Mouse (Mus musculus): ENCODE data around the gene Scaf11. TPM values are rescaled to one million over a fixed set of nuclear protein-coding genes. Genes with fewer than 3 reads are reported as not detected.
"Not testable (repeated sequence)": the region's sequence is repeated elsewhere in the genome, so short reads cannot be mapped to it uniquely, and the experiment has no call there.

Gene Scaf11
- polyA plus RNA-seq, 1 experiment from 2014 or later = 106 TPM

DNA sequence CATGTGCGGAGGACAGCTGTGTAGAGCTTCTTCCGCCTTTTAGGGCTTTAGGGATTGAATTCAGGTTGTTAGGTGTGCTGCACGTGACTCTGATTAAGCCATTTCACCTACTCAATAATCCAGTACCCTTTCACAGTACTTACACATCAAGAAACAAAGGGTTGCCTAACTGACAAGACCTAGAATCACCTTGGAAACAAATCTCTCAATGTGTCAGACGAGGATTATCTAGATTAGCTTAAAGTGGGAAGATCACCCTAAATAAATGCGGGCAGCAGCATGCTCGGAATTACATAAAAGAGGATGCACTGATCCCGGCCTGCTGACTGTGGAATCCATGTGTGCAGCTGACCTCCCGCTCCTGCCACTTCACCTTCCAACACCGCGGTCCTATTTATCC, 13.9 kb downstream of the Scaf11 start:
- H3K27me3 ChIP-seq (replicated peaks; ENCODE audit: control insufficient read depth, insufficient read depth, low read length) = no peaks in the 10 kb centered on the region
- peaks cover 19% of the 10 kb centered on the region for H3K36me3 ChIP-seq (ENCODE audit: control insufficient read depth, insufficient read depth, low read length)
- H3K9ac ChIP-seq (ENCODE audit: low read depth, low read length) = no peak overlapping the region
- WGBS = 87% methylated on average over 10 of the region's 10 CpGs
- no peak overlapping the region for H3K4me3 ChIP-seq (ENCODE audit: low read depth, low read length)
- H3K4me2 ChIP-seq = no peak overlapping the region
- H3K9me3 ChIP-seq (ENCODE audit: control insufficient read depth, low read length) = no peaks in the 10 kb centered on the region
- DNase-seq (ENCODE audit: low spot score) (no peak), ATAC-seq (replicated peaks; ENCODE audit: low FRiP score) (no peak)
- H3K27ac ChIP-seq (ENCODE audit: low read depth, low read length) = no peak overlapping the region
- H3K4me1 ChIP-seq (replicated peaks; ENCODE audit: control insufficient read depth, insufficient read depth, low read length) = no peaks in the 10 kb centered on the region

DNA sequence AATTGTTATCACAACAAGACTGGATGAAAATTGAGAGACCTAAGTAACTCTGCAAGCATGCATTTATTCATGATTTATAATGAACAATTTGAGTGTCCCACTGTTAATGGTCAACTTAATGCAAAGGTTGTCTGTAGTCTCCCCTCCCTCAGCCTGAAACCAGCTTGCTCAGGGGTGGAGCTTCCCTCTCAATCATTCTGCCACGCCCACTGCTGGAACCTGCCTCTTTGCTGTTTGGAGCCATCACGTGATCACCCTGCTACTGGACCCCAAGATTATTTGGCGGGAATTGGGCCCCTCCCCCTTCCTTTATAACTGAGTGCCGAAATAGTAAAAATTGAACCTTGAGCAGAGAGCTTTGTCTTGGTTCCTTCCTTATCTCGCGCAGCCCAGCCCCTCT, 19.2 kb downstream of the Scaf11 start:
- not testable (repeated sequence) for DNase-seq (ENCODE audit: low spot score)
- H3K36me3 ChIP-seq (ENCODE audit: control insufficient read depth, insufficient read depth, low read length) = peaks cover 17% of the 10 kb centered on the region
- WGBS = 77% methylated on average over 4 of the region's 6 CpGs

DNA sequence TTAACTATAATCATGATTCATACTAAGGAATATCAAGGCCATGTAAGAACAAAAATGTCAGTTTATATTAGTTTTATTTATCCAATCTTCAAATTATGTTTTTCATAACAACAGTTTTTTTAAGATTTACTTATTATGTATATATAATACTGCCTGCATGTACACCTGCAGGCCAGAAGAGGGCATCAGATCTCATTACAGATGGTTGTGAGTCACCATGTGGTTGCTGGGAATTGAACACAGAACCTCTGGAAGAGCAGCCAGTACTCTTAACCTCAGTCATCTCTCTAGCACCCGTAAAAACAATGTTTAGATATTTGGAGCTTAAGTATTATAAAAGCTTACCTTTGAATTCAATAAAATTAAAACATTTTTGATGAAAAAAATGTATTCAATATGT, 26.4 kb downstream of the Scaf11 start:
- DNase-seq (ENCODE audit: low spot score) = no peak
- no peak for ATAC-seq (replicated peaks; ENCODE audit: low FRiP score)
- H3K9me3 ChIP-seq (ENCODE audit: control insufficient read depth, low read length) = 0 out of 2 replicates have a peak, but pooled peaks cover 2% of the 10 kb centered on the region
- 91% methylated on average over 1 of the region's 1 CpGs for WGBS
- H3K9ac ChIP-seq (ENCODE audit: low read depth, low read length) = no peak overlapping the region
- H3K27me3 ChIP-seq (replicated peaks; ENCODE audit: control insufficient read depth, insufficient read depth, low read length) = no peaks in the 10 kb centered on the region
- no peaks in the 10 kb centered on the region for H3K4me1 ChIP-seq (replicated peaks; ENCODE audit: control insufficient read depth, insufficient read depth, low read length)
- no peak overlapping the region for H3K27ac ChIP-seq (ENCODE audit: low read depth, low read length)
- H3K4me2 ChIP-seq = no peak overlapping the region
- H3K4me3 ChIP-seq (ENCODE audit: low read depth, low read length) = no peak overlapping the region
- peaks cover 45% of the 10 kb centered on the region for H3K36me3 ChIP-seq (ENCODE audit: control insufficient read depth, insufficient read depth, low read length)

More for the DNA sequence above, 19.2 kb downstream of the Scaf11 start:
- not testable (repeated sequence) for H3K9me3 ChIP-seq (ENCODE audit: control insufficient read depth, low read length); H3K27me3 ChIP-seq (replicated peaks; ENCODE audit: control insufficient read depth, insufficient read depth, low read length); H3K4me3 ChIP-seq (ENCODE audit: low read depth, low read length); H3K4me2 ChIP-seq; ATAC-seq (replicated peaks; ENCODE audit: low FRiP score); H3K4me1 ChIP-seq (replicated peaks; ENCODE audit: control insufficient read depth, insufficient read depth, low read length); H3K9ac ChIP-seq (ENCODE audit: low read depth, low read length); H3K27ac ChIP-seq (ENCODE audit: low read depth, low read length)

DNA sequence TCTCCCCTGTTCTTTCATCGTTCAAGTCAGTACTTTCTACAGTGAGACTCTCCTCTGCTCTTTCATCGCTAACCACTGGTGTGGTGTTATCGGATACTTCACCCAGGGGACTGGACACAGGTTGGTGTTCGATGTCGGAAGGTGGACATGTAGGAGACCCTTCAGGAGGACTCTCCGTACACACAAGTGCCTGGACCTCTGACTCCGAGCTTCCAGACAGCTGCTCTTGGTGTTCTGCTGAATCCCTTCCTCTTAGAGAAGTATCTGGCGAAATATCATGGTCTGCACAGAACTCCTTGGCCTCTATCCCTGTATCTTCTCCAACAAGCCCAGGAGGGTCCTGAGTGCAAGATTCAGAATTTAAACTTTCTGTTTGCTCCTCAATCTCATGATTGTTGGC, 40.7 kb downstream of the Scaf11 start:
- Histone ChIP-seq H3K9me3 (ENCODE audit: control insufficient read depth, low read length) (no peaks in the 10 kb centered on the region), H3K27ac (ENCODE audit: low read depth, low read length) (no peak overlapping the region), H3K4me1 (replicated peaks; ENCODE audit: control insufficient read depth, insufficient read depth, low read length) (no peaks in the 10 kb centered on the region), H3K4me2 (no peak overlapping the region), H3K27me3 (replicated peaks; ENCODE audit: control insufficient read depth, insufficient read depth, low read length) (no peaks in the 10 kb centered on the region), H3K9ac (ENCODE audit: low read depth, low read length) (no peak overlapping the region), H3K4me3 (ENCODE audit: low read depth, low read length) (no peak overlapping the region), H3K36me3 (ENCODE audit: control insufficient read depth, insufficient read depth, low read length) (peaks cover 55% of the 10 kb centered on the region)
- DNase-seq (ENCODE audit: low spot score) (no peak), ATAC-seq (replicated peaks; ENCODE audit: low FRiP score) (no peak)
- WGBS = 95% methylated on average over 8 of the region's 8 CpGs

DNA sequence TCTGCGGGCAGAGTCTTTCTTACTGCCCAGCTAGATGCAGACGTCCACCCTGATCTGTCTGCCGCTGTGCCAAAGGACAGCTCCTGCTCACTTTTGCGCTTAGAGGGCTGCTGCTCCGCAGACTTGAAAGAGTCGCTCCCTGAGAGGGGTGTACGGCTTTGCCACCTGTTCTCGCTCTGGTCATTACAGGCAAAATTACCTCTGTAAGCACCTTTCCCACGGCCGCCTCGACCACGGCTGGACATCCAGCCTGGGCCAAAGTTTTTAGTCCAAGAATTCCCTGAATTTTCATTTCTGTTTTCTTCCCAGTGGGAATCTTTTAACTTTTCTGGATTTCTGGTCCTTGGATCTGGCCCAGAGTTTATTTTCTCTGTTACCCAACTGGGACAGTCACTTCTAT, 42.5 kb downstream of the Scaf11 start:
- H3K4me1 ChIP-seq (replicated peaks; ENCODE audit: control insufficient read depth, insufficient read depth, low read length) = no peaks in the 10 kb centered on the region
- ATAC-seq (replicated peaks; ENCODE audit: low FRiP score) = no peak
- DNase-seq (ENCODE audit: low spot score) = no peak
- no peak overlapping the region for H3K27ac ChIP-seq (ENCODE audit: low read depth, low read length)
- H3K9ac ChIP-seq (ENCODE audit: low read depth, low read length) = no peak overlapping the region
- 94% methylated on average over 12 of the region's 12 CpGs for WGBS
- H3K27me3 ChIP-seq (replicated peaks; ENCODE audit: control insufficient read depth, insufficient read depth, low read length) = no peaks in the 10 kb centered on the region
- H3K4me2 ChIP-seq = no peak overlapping the region
- H3K36me3 ChIP-seq (ENCODE audit: control insufficient read depth, insufficient read depth, low read length) = peaks cover 57% of the 10 kb centered on the region
- H3K4me3 ChIP-seq (ENCODE audit: low read depth, low read length) = no peak overlapping the region
- no peaks in the 10 kb centered on the region for H3K9me3 ChIP-seq (ENCODE audit: control insufficient read depth, low read length)

DNA sequence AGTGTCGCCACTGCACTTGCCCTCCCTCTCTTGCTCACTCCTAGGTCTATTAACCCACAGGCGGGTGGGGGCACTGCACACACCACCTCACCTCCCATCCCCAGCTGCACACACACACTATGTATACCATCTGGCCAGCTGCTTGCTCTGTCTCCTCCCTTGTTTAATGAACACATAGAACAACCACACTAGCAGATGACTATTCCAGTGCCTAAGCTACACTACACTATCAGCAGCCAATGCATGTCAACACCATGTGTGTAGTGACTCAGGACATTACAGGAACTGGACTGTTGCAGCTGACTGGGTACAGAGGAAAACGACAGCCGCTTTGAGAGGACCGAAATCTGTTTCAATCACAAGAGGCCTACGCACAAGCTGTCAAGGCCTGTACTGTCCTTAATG, 51.9 kb downstream of the Scaf11 start:
- Histone ChIP-seq H3K9me3 (ENCODE audit: control insufficient read depth, low read length) (no peaks in the 10 kb centered on the region), H3K27ac (ENCODE audit: low read depth, low read length) (no peak overlapping the region), H3K4me3 (ENCODE audit: low read depth, low read length) (no peak overlapping the region), H3K9ac (ENCODE audit: low read depth, low read length) (no peak overlapping the region), H3K27me3 (replicated peaks; ENCODE audit: control insufficient read depth, insufficient read depth, low read length) (no peaks in the 10 kb centered on the region), H3K4me1 (replicated peaks; ENCODE audit: control insufficient read depth, insufficient read depth, low read length) (no peaks in the 10 kb centered on the region), H3K36me3 (ENCODE audit: control insufficient read depth, insufficient read depth, low read length) (peaks cover 13% of the 10 kb centered on the region), H3K4me2 (no peak overlapping the region)
- DNase-seq (ENCODE audit: low spot score) = no peak
- WGBS = 86% methylated on average over 6 of the region's 6 CpGs
- ATAC-seq (replicated peaks; ENCODE audit: low FRiP score) = peak; percentile 42

DNA sequence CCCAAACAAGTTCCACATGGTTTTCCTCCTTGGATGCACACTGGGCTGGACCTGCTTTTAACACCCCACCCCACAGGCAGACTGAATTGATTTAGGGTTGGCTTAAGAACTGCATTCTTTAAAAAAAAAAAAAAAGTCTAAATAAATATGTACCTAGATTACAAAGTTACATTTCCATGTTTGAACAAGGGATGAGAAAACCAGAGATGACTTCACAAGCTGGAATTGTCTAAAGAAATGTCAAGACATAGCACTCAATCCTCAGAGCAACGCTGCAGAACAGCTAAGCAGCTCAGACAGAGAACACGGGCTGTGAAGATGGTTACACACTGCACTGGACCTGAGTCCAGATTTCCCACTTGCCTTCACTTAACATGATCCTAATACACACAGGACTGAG, 53.5 kb downstream of the Scaf11 start:
- DNase-seq (ENCODE audit: low spot score) (no peak), ATAC-seq (replicated peaks; ENCODE audit: low FRiP score) (no peak)
- H3K36me3 ChIP-seq (ENCODE audit: control insufficient read depth, insufficient read depth, low read length) = peaks cover 9% of the 10 kb centered on the region
- H3K27me3 ChIP-seq (replicated peaks; ENCODE audit: control insufficient read depth, insufficient read depth, low read length) = no peaks in the 10 kb centered on the region
- no peaks in the 10 kb centered on the region for H3K9me3 ChIP-seq (ENCODE audit: control insufficient read depth, low read length)
- H3K4me2 ChIP-seq = no peak overlapping the region
- no peaks in the 10 kb centered on the region for H3K4me1 ChIP-seq (replicated peaks; ENCODE audit: control insufficient read depth, insufficient read depth, low read length)
- 82% methylated on average over 2 of the region's 2 CpGs for WGBS
- no peak overlapping the region for H3K4me3 ChIP-seq (ENCODE audit: low read depth, low read length)
- H3K27ac ChIP-seq (ENCODE audit: low read depth, low read length) = no peak overlapping the region
- H3K9ac ChIP-seq (ENCODE audit: low read depth, low read length) = no peak overlapping the region

DNA sequence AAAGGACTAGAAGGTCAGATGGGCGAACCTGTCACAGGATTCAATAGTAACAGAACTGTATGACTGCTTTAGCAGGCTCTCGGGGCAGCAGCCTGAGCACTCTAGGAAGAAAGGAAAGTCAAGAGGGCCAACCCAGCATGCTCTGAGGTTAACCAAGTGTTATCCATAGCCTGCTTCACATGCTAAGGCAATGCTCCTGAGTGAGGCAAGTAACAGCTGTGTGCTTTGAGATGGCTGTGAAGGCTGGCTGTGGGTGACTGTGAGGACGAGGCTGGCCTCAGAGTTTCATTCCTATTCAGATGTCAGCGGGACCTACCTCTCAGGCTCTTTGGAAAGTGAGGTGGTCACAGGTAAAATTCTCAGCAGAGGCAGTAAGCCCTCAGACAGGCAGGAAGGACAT, 54.4 kb downstream of the Scaf11 start:
- no peaks in the 10 kb centered on the region for H3K27me3 ChIP-seq (replicated peaks; ENCODE audit: control insufficient read depth, insufficient read depth, low read length)
- H3K27ac ChIP-seq (ENCODE audit: low read depth, low read length) = no peak overlapping the region
- H3K4me2 ChIP-seq = no peak overlapping the region
- DNase-seq (ENCODE audit: low spot score) (no peak), ATAC-seq (replicated peaks; ENCODE audit: low FRiP score) (no peak)
- H3K9me3 ChIP-seq (ENCODE audit: control insufficient read depth, low read length) = no peaks in the 10 kb centered on the region
- no peak overlapping the region for H3K9ac ChIP-seq (ENCODE audit: low read depth, low read length)
- H3K4me3 ChIP-seq (ENCODE audit: low read depth, low read length) = no peak overlapping the region
- no peaks in the 10 kb centered on the region for H3K4me1 ChIP-seq (replicated peaks; ENCODE audit: control insufficient read depth, insufficient read depth, low read length)
- 80% methylated on average over 4 of the region's 4 CpGs for WGBS
- H3K36me3 ChIP-seq (ENCODE audit: control insufficient read depth, insufficient read depth, low read length) = peaks cover 9% of the 10 kb centered on the region

DNA sequence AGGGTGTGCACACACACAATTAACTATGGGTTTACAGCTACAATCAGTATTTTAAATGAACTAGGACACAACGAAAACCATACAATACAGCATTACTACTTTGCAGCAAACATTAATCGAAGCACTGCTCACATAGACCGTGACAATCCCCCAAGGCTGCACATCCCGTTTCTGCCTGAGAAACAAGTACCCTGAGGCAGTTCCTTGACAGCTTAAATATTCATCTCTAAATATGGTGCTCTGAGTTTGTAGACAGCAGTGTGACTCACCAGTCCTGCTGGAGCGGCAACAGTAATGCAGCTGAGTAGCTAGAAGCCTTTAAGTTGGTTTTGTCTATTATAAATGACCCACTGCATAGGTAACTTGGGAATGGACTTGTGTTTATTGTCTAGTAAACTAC, 55.1 kb downstream of the Scaf11 start:
- Histone ChIP-seq H3K4me2 (no peak overlapping the region), H3K36me3 (ENCODE audit: control insufficient read depth, insufficient read depth, low read length) (peaks cover 9% of the 10 kb centered on the region)
- 93% methylated on average over 5 of the region's 5 CpGs for WGBS

More for the DNA sequence above, 55.1 kb downstream of the Scaf11 start:
- Histone ChIP-seq H3K9ac (ENCODE audit: low read depth, low read length) (no peak overlapping the region), H3K27me3 (replicated peaks; ENCODE audit: control insufficient read depth, insufficient read depth, low read length) (no peaks in the 10 kb centered on the region), H3K27ac (ENCODE audit: low read depth, low read length) (no peak overlapping the region), H3K4me3 (ENCODE audit: low read depth, low read length) (no peak overlapping the region), H3K9me3 (ENCODE audit: control insufficient read depth, low read length) (no peaks in the 10 kb centered on the region), H3K4me1 (replicated peaks; ENCODE audit: control insufficient read depth, insufficient read depth, low read length) (no peaks in the 10 kb centered on the region)
- DNase-seq (ENCODE audit: low spot score) (no peak), ATAC-seq (replicated peaks; ENCODE audit: low FRiP score) (no peak)
